20 mouse cellular contexts compared by ENCODE assay signal in genomic region chr11:22596076-22596804, GRCm38 (mm10).
A peak's percentile ranks its signal among the peaks of the same experiment; 100 is the strongest.
DNase-seq lines count a peak whose midpoint lies in the region.
"Had no signal": no experiment of that assay in that cellular context is flagged by ENCODE, and none has a peak within 500 bp of the region (broad histone marks: within the 10 kb centered on the region; RNA-seq: fewer than 3 reads in every experiment).

No protein-coding gene starts in this region.

- no peaks in the 10 kb centered on the region for H3K27me3 ChIP-seq in splenic B cell, adult 2 months (ENCODE audit: control insufficient read depth, insufficient read depth, low read length, poor library complexity, severe bottlenecking)
- H3K27me3 ChIP-seq: embryonic facial prominence, embryonic 15.5 days; heart, embryonic 13.5 days; hindbrain, embryonic 13.5 days had no signal

- DNase-seq in heart, adult 11 months, result peak; percentile 74
- DNase-seq in heart, adult 9 months (ENCODE audit: low spot score in 2 of 2), result no peak
- DNase-seq in ES-CJ7 (ENCODE audit: low read depth, low spot score) (peak; percentile 54), ZHBTc4 (ENCODE audit: low read depth, low spot score) (peak; percentile 52)
- DNase-seq in splenic B cell, adult 2 months (ENCODE audit: low read depth, low spot score), result peak; percentile 17
- no peak for DNase-seq in lung, postnatal 36 days
- no peak for DNase-seq in cerebellum, adult 11 months
- no peak for DNase-seq in lung, postnatal 25 days (ENCODE audit: low spot score)
- DNase-seq: adrenal gland, postnatal 10 days; cerebellum, adult 18-20 months; cerebellum, adult 9-11 months; embryo, embryonic 11 days; gastrocnemius, postnatal 36 days; heart, adult 2 months; heart, postnatal 4 days; kidney, adult 11 months had no signal

- no peaks in the 10 kb centered on the region for H3K36me3 ChIP-seq in splenic B cell, adult 2 months (ENCODE audit: control insufficient read depth, insufficient read depth, low read length, poor library complexity, severe bottlenecking)
- H3K36me3 ChIP-seq: embryonic facial prominence, embryonic 15.5 days; forebrain, embryonic 10.5 days; heart, embryonic 13.5 days; hindbrain, embryonic 13.5 days had no signal

Comparison
In these comparisons a context has a peak if more than half of its experiments do, and no peak if none do; other contexts are left out.
1. DNase-seq: peak in heart, adult 11 months (single experiment), ES-CJ7 (single experiment), ZHBTc4 (single experiment) and splenic B cell, adult 2 months (single experiment); none in heart, adult 9 months (0 of 2), lung, postnatal 36 days (single experiment), cerebellum, adult 11 months (single experiment) and lung, postnatal 25 days (single experiment).